ENCODE assay signal across 16 mouse cellular contexts in genomic region chr12:108826958-108827535, GRCm38 (mm10). TPM values are rescaled to one million over a fixed set of nuclear protein-coding genes. Genes with fewer than 3 reads are reported as not detected.
DNase-seq lines count a peak whose midpoint lies in the region.
"Had no signal": no experiment of that assay in that cellular context is flagged by ENCODE, and none has a peak within 500 bp of the region (broad histone marks: within the 10 kb centered on the region; RNA-seq: fewer than 3 reads in every experiment).

No protein-coding gene starts in this region.

- peak; percentile 37 for DNase-seq in left cerebral cortex, postnatal 4 days
- DNase-seq in left cerebral cortex, postnatal 10 days (ENCODE audit: extremely low spot score in 1 of 2, low spot score in 2 of 2), result no peak
- DNase-seq in ZHBTc4 (ENCODE audit: low read depth, low spot score), result peak; percentile 26
- peak; percentile 80 for DNase-seq in cerebellum, adult 8-10 months
- DNase-seq in cerebellum, postnatal 36 days, result peak; percentile 82 to 83
- no peak for DNase-seq in urinary bladder, postnatal 10 days (ENCODE audit: low spot score)
- DNase-seq in spleen, postnatal 10 days (ENCODE audit: low spot score in 2 of 2), result no peak
- no peak for DNase-seq in adrenal gland, postnatal 14 days
- DNase-seq: adrenal gland, postnatal 10 days; forebrain, postnatal 0 days; heart, postnatal 4 days; kidney, adult 18-20 months; liver, postnatal 0 days; retina, postnatal 1 day; right cerebral cortex, postnatal 25 days; thymus, postnatal 14 days had no signal

- intact Hi-C loops in left cerebral cortex, postnatal 4 days (cut with DNase I), result no loop called here
- intact Hi-C loops in left cerebral cortex, postnatal 10 days (cut with DNase I), result no loop called here

RNA-seq across cellular contexts. Expression of gene Slc25a29, which starts 8.6 kb away (rescaled TPM):
- 10 to 100 TPM; 15.8 to 17.5 TPM for total RNA-seq in left cerebral cortex, postnatal 4 days (2021)
- total RNA-seq in left cerebral cortex, postnatal 10 days (2021), result 10 to 100 TPM; 13.2 to 14.4 TPM
- 13.5 and 16.2 TPM in 2 replicates for total RNA-seq in adrenal gland, postnatal 14 days (2021)

RNA-seq across cellular contexts. Expression of gene Slc25a47, which starts 8.8 kb away (rescaled TPM):
- 10 to 100 TPM; 12.4 to 13.3 TPM for total RNA-seq in left cerebral cortex, postnatal 4 days (2021)
- 1 to 10 TPM; 8.4 to 9.3 TPM for total RNA-seq in left cerebral cortex, postnatal 10 days (2021)
- 16.3 and 33.9 TPM in 2 replicates for total RNA-seq in adrenal gland, postnatal 14 days (2021)

RNA-seq across cellular contexts. Expression of gene Yy1, which starts 34.3 kb away (rescaled TPM):
- total RNA-seq in left cerebral cortex, postnatal 4 days (2021), result 10 to 100 TPM; 53.1 to 55.5 TPM
- 10 to 100 TPM; 51.3 to 53.0 TPM for total RNA-seq in left cerebral cortex, postnatal 10 days (2021)
- total RNA-seq in adrenal gland, postnatal 14 days (2021), result 74.2 and 77.6 TPM in 2 replicates

Comparison
In these comparisons a context has a peak if more than half of its experiments do, and no peak if none do; other contexts are left out.
1. DNase-seq: peak in left cerebral cortex, postnatal 4 days (single experiment), ZHBTc4 (single experiment), cerebellum, adult 8-10 months (single experiment) and cerebellum, postnatal 36 days (2 of 2); none in left cerebral cortex, postnatal 10 days (0 of 2), urinary bladder, postnatal 10 days (single experiment), spleen, postnatal 10 days (0 of 2) and adrenal gland, postnatal 14 days (single experiment).